Mouse (Mus musculus) myocyte (in vitro differentiated cells): ENCODE measurements around the gene Bbs9.

ENCODE experiments used
- E2F4 ChIP-seq: IDR thresholded peaks from one replicate; pipeline ENCODE4 v1.6.1; 2011; ENCODE audit warnings: mild to moderate bottlenecking, control low read depth, moderate library complexity; ENCODE audit not compliant: insufficient read depth
- MYOD1 ChIP-seq, 3 experiments: IDR thresholded peaks; one replicate each; pipeline ENCODE4 v1.6.1; 2011; ENCODE audit warnings: control low read depth in 2 of 3, low read depth in 2 of 3, mild to moderate bottlenecking in 2 of 3, moderate library complexity in 1 of 3; ENCODE audit not compliant: insufficient read length in 2 of 3, control insufficient read depth in 1 of 3
- MYOG ChIP-seq, 3 experiments: IDR thresholded peaks; one replicate each; pipeline ENCODE4 v1.6.1; 2011; ENCODE audit warnings: control low read depth in 2 of 3, low read depth in 2 of 3, mild to moderate bottlenecking in 2 of 3; ENCODE audit not compliant: insufficient read length in 2 of 3, control insufficient read depth in 1 of 3, insufficient read depth in 1 of 3
- POLR2A ChIP-seq: IDR thresholded peaks from one replicate; pipeline ENCODE4 v1.6.1; 2011; ENCODE audit warnings: low read depth, mild to moderate bottlenecking, control low read depth, moderate library complexity; ENCODE audit not compliant: insufficient read length
- TCF12 ChIP-seq: IDR thresholded peaks from one replicate; pipeline ENCODE4 v1.6.1; 2011; ENCODE audit warnings: mild to moderate bottlenecking, control low read depth; ENCODE audit not compliant: poor library complexity, insufficient read depth, severe bottlenecking
- USF1 ChIP-seq: IDR thresholded peaks from one replicate; pipeline ENCODE4 v1.6.1; 2011; ENCODE audit warnings: low read depth, mild to moderate bottlenecking, control low read depth, moderate library complexity

DNA sequence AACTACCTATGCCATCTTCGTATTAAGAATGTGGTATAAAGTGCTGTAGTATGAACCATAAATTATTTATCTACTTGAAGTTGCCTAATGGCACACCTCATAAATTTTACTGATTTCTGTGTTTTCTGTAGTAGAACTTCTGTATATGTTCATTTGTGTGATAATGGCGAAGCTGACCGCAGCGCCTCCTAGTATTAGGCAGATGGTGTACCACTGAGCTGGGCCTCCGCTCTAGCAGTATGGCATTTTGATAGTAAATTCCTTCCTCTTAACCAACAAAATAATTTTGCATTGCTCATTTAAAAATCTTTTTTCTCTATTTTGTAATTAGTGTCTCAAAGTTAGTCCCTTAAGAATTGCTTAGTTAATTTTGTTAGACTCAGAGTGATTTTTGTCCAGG is 117.5 kb downstream of the Bbs9 start:
- TF ChIP-seq POLR2A = no peak
- TF ChIP-seq USF1 = no peak
- TF ChIP-seq E2F4 = no peak
- TF ChIP-seq TCF12 = no peak
- TF ChIP-seq MYOD1 (IDR thresholded peaks at IDR 0.05; ENCODE audit: control insufficient read depth in 1 of 3, insufficient read length in 2 of 3, low read depth in 2 of 3) = no peak
- no peak for TF ChIP-seq MYOG (IDR thresholded peaks at IDR 0.05; ENCODE audit: control insufficient read depth in 1 of 3, insufficient read depth in 1 of 3, insufficient read length in 2 of 3, low read depth in 2 of 3)
